Mouse (Mus musculus): Measurements from ENCODE around the gene Flvcr2.
"Not testable (repeated sequence)": the region's sequence is repeated elsewhere in the genome, so short reads cannot be mapped to it uniquely, and the experiment has no call there.

Gene Flvcr2

GRCm38 (mm10) chr12:85745827-85746695 lies at the start of gene Flvcr2:
Flvcr2 (plus strand) TSS chr12:85746539.
- DNase-seq: peak; percentile 82

- DNase-seq: not testable (repeated sequence)
Observed at GRCm38 (mm10) chr12:85698179-85698578, 48.2 kb upstream of the Flvcr2 start.

GRCm38 (mm10) chr12:85700191-85700841 lies 46.0 kb upstream of the Flvcr2 start:
- no peak for DNase-seq

DNA sequence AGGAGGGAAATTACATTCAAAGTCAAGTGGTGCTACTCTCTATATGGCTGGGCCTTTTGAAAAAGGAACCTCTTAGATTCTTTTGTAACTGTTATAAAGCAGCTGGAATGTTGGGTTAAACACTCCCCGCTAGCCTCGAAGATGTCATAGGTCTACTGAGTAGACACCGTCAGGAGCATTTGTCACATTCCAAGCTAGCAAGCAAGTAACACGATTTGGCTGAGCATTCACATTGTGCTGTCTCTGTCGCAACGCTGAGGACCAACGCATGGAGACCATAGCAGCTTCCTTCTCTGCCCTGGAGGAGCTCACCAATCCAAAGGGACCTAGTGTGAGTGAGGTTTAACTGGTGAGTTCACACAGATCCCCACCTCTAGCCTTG lies 45.5 kb upstream of the Flvcr2 start:
- DNase-seq: no peak

DNA sequence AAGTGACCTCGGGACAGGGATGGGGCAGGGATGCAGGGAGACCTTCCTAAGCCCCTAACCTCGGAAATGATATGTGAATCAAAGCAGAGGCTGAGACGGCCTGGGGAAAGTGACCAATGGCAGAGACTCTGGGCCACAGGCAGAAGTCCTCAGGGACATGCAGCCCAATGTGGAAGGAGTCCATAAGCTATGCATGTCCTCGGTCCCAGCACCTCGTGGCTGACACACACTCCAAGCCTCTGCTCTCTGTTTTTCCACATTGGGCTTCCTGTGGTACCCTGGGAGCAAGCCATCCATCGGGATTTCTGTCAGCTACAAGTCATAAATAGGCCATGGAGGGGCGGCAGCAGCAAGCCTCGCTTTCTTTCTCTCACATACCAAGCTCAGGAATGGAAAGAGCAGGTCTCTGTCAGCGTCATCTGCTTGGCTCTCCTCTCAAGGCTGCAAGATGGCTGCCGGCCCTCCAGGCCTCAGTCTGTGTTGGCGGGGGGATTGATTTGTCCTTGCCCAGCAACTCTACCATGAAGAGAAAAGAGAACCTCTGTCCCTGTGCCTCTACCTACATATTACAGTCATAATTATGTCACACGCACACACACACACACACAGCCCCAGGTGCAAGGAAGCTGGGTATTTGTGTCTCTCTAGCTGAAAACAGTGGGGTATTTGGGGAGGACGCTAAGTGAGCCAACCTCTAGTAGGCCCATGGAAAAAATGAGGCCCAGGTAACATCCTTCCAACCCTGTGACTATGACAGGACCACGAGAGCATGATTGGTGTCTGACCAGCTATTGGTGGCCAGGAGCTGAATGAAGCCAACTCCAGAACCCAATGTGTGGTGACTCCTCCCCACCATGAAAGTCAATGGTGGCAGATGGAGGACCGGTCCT lies 43.9 kb upstream of the Flvcr2 start:
- no peak for DNase-seq

DNA sequence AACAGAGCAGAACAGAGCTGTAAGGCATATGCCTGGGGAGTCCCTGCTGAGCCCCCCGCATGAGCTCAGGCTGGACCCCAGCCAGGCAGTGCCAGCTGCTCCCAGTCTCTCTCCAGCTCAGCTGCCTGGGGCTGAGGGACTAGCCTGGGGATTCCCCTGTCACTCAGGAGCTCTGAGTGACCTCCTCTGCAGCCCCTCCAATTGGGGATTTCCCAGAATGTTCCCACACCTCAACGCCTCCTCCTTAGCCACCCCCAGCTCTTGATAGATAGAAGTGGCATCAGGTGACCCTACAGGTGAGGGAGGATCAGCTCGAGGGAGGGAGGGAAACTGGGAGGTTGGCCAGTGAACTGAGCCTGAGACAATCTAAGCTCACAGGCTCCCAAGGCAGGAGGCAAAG lies 42.8 kb upstream of the Flvcr2 start:
- DNase-seq: no peak

GRCm38 (mm10) chr12:85704566-85704965 lies 41.8 kb upstream of the Flvcr2 start:
- peak; percentile 51 for DNase-seq

DNA sequence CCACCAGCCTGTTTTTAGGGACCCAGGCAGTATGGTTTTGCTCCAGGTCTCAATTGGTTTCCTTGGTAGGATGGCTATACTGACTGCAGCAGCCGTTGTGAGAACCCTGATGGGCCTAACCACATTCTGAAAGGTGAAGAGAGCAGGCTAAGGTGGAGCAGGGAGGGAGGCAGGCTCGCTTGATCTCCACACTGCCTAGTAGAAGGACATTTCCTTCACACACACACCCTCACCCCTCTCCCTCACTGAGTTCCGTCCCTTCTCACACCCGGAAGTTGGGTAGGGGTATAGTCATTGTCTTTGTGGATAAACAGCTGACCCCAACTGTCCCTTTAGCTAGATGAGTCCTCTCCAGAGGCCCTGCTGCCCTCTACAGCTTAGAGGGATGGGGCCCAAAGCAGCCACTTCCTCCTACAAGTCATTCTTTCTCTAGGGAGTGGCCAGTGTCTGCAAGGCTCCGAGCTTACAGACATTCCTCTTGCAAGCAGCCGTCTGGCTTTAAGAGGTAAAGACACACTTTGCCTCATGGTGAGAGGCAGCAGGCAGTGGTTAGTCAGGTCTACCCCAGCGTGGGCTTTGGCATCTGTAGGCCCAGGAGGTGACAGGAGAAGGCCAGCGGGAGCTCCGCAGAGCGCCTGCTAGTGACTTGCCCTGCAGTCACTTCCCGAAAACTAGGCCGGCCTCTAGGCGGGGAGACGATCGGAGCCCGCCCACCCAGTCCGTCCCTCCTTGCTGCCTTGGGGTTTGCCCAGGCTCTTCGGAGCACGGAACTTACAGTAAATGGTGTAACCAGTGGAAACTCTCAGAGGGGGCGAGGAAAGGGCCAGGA lies 41.1 kb upstream of the Flvcr2 start:
- DNase-seq: peak; percentile 87

- DNase-seq: no peak
Observed at GRCm38 (mm10) chr12:85705831-85706530, 40.4 kb upstream of the Flvcr2 start.

DNA sequence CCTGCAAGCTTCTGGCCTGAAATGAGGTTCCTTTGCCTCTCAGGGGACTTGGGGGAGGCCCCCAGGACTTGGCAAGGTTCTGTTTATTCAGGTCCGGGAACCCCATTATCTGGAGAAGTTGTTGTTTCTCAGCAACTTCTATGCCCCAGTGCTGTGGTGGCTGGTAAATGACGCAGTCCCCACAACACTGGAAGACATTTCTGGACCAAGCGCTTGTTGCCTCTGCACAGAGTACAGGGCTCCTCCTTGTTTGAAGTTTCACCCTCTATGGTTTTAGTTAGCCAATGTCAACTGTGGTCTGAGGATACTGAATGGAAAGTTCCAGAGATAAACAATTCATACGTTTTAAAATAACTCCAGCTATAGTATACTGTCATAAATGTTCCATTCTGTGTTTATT lies 39.4 kb upstream of the Flvcr2 start:
- DNase-seq: no peak

DNA sequence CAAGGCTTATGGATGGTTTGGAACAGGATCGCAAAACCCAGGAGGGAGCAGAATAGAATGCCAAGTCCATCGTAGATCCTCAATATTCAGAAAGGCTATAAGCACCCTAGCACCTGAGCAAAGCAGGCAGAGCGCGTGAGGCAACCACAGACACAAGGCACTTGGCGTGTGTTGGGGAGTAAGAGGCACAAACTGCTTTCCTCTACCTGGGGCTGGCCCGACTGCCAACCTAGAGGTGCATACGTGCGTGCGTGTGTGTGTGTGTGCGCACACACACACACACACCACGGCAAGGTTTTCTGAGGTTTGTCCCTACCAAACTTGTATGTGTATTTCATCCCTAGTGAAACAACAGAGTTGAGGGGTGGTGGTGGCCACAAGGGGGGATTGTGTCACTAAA lies 38.9 kb upstream of the Flvcr2 start:
- no peak for DNase-seq

- no peak for DNase-seq
Observed at GRCm38 (mm10) chr12:85708556-85708955, 37.8 kb upstream of the Flvcr2 start.

DNA sequence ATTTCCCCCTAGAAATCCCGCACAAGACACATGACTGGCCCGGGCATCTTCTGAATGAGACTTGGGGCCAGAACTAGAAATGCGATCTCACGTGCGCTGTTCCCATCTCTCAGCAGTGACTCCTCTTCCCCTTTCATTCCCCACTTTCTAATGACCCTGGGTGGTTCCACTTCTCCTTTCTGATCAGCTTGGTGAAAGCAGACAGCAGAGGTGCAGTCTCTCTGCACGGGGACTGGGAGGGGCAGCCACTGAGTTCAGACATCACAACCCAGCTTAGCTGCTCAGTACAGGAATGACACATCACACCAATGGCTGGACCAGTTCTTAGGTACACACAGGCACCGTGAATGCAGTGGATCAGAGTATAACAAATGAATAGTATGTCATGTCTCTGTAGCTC lies 35.6 kb upstream of the Flvcr2 start:
- DNase-seq: no peak

GRCm38 (mm10) chr12:85712587-85712986 lies 33.8 kb upstream of the Flvcr2 start:
- DNase-seq: no peak

DNA sequence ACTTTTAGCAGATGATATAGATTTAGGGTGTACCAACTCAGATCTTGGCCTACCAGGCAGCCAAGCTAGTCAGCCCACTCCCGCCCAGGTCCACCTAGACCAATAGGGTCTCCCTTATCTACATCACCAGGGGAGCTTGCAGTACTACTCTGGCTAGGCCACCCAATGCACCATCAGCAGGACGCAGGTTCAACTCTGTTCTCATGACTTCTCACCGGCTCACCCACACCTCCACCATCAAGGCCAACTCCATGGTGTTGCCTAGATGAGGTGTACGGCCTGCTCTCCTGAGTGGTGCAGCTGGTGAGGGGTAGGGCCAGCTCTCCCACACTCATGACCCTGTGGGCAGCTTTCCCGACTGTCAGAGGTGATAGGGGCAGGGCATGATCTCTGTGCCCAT lies 32.2 kb upstream of the Flvcr2 start:
- no peak for DNase-seq

GRCm38 (mm10) chr12:85725306-85725705 lies 21.0 kb upstream of the Flvcr2 start:
- no peak for DNase-seq

- no peak for DNase-seq
Observed at GRCm38 (mm10) chr12:85726729-85727397, 19.5 kb upstream of the Flvcr2 start.

DNA sequence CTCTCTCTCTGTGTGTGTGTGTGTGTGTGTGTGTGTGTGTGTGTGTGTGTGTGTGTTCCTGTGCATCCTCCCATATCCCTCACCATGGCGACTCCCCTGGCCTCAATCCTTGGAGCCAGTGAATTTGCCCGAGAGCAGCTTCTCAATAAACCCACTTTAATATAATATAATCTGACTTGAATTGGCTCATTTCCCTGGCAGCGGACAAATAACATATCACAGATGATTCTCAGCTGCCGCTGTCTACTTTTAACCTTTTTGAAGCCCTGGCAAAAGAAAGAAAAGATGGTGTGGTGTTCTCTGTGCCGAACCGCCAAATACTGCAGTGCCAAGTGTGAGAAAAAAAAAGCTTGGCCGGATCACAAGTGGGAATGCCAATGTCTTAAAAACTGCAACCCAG lies 18.2 kb upstream of the Flvcr2 start:
- no peak for DNase-seq

DNA sequence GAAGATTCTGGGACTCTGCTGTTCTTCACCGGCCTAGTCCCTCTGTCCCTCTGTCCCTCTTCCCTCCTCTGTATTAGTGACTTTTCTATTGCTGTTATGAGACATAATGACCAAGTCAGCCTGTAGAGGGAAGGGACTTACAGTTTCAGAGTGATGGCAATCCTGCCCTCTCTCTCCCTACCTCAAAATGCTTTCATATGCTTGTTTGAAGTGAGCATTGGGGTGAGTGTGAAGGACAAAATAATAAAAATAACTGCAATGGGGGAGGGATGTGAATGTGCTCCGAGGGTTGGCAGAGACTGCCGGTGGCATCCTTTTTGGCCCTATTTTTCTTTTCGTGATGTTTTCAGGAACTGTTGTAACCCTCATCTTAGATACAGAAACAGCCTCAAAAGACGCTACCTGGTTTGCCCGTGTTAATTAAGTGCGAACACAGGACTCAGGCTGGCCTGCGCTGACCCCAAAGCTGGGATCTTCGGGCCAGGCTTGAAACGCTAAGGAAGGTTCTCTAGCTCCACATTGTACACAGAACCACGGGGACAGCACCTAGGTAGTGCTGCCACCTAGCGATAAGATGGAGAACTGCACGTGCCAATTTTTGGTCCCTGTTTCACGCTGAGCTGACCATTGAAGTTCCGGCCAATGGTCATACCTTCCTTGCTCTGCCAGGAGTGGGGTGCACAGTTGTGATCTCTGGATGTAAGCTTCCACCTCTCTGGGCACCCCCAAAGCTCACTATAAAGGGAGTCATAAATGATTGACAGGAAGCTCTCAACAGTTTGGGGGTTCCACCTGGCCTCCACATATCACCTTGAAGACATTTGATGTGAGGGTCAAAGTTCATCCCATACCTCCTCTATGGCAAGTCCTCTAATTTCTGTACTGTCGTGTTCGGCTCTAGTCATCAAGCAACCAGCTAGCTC lies 17.1 kb upstream of the Flvcr2 start:
- DNase-seq: peak; percentile 56

DNA sequence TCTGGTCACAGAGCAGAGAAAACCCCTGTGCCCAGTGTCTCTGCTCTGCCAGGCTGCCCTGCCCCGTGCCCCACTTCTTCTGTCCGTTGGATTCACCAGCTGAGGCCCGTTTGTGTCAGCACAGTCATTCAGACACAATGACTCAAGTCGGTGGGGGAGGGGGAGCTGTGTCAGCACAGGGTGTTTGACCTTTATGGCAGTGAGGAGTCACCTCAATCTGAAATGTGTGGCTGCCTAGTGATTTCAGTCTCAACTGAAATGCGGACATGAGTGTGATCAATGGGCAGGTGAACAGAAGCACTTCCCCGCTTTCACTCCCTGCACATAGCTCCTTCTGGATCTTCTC lies 16.4 kb upstream of the Flvcr2 start:
- peak; percentile 18 for DNase-seq
